Mouse (Mus musculus) ovary, postnatal 36 days (tissue): Measurements from ENCODE around the gene Mlst8.
"Not testable (repeated sequence)": the region's sequence is repeated elsewhere in the genome, so short reads cannot be mapped to it uniquely, and the experiment has no call there.

ENCODE experiments used
- DNase-seq: peaks from one replicate; pipeline ENCODE4 v3.0.0; 2022; ENCODE audit warnings: low spot score, mixed read lengths

Gene Mlst8

DNA sequence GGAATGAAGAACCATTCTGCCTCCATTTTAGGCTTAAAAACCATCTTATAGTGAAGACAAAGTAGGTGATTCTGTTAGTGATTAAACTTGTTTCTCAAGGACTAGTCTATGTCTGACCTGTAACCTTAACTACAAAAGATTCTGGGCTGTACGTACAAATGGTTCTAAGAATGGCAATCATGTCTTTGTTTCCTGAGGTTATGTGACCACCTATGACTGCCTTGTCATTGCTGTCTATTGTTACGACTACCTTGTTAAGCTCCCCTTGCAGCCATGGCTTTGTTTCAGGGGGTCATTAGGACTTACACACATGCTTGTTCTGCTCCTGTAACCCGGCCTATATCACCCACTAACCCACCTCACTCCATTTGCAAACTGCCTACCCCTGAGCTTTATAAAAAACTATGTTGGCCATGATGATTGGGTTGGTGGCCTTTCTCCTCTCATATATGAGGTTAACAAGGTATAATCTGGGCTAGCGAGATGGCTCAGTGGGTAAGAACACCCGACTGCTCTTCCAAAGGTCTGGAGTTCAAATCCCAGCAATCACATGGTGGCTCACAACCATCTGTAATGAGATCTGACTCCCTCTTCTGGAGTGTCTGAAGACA lies 10.1 kb downstream of the Mlst8 start:
- DNase-seq = no peak

DNA sequence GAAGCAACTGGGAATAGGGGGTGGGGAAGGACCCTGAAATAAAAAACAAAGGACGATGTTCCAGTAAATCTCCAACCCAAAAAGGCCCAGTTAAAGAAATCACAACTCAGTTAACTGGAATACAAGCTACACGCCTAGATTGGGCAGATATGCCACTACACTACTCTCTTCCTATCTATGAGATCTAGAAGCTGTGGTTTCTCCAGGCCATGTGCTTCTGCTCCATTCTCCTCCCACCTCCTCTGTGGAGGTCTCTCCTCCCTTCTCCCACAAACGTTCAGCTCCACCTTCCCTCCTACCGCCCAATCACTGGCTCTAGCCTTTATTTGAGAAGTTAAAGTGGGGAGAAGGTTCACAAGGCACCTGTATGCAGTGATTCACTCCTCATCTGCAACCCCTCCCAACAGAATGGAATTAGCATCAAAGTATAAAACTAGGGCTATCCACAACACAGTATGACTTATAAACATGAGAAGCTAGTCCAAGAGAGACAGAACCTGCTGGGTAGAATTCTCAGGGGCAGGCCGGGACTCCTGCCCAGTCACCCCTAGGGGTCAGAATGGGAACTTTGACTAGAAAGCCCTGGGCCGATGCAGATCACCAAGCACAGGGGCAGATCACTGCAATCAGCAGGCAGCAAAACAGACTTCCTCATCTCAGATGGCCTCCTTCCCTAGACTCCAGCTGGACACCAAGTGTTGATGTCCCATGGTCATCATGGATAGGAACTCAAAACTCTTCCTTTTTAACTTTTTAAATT lies 15.3 kb downstream of the Mlst8 start:
- DNase-seq = no peak

DNA sequence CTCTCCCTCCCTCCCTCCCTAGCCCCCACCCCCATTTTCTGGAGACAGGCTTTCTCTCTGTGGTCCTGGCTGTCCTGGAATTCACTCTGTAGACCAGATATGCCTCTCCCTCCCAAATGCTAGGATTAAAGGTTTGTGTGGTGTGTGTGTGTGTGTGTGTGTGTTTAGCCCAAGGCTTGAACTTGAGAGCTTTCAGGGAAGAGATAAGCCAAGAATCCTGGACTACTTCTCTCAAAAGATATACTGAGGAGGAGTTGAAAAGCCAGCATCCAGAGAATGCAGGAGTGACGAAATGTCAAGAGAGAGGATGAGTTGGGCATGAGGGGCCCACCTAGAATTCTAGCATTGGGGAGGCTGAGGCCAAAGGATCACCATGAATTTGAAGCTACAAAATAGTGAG lies 15.9 kb downstream of the Mlst8 start:
- no peak for DNase-seq

DNA sequence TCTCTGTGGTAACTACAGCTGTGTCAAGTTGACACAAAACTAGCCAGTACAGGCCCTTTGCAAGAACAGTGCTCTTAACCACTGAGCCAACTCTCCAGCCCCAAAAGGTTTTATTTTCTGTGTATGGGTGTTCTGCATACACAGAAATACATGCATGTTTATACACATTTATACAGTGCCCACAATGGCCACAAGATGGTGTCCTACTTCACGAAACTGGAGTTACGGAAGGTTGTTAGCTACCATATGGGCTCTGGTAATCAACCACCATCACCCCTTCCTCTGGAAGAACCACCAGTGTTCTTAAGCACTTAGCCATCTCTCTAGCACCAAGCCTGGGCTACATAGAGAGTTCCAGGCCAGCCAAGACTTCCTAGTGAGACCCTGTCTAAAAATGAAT lies 17.3 kb downstream of the Mlst8 start:
- no peak for DNase-seq

DNA sequence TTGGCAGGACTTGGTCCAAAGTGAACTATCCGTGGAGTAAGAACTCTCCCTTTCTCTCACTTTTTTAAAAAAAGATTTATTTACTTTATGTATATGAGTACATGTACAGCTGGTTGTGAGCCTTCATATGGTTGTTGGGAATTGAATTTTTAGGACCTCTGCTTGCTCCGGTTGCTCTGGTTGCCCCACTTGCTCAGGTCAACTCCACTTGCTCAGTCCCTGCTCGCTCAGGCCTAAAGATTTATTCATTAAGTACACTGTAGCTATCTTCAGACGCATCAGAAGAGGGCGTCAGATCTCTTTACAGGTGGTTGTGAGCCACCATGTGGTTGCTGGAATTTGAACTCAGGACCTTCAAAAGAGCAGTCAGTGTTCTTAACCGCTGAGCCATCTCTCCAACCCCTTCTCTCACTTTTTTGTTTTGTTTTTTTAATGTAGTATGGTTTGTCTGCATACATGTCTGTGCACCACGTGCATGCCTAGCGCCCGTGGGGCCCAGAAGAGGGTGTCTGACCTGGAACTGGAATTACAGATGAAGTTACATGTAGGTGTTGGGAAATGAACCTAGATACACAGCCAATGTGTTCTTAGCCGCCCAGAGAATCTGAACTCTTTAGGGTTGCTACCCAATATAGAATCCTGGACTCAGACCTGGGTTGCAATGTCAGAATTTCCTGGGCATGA lies 23.2 kb downstream of the Mlst8 start:
- not testable (repeated sequence) for DNase-seq

DNA sequence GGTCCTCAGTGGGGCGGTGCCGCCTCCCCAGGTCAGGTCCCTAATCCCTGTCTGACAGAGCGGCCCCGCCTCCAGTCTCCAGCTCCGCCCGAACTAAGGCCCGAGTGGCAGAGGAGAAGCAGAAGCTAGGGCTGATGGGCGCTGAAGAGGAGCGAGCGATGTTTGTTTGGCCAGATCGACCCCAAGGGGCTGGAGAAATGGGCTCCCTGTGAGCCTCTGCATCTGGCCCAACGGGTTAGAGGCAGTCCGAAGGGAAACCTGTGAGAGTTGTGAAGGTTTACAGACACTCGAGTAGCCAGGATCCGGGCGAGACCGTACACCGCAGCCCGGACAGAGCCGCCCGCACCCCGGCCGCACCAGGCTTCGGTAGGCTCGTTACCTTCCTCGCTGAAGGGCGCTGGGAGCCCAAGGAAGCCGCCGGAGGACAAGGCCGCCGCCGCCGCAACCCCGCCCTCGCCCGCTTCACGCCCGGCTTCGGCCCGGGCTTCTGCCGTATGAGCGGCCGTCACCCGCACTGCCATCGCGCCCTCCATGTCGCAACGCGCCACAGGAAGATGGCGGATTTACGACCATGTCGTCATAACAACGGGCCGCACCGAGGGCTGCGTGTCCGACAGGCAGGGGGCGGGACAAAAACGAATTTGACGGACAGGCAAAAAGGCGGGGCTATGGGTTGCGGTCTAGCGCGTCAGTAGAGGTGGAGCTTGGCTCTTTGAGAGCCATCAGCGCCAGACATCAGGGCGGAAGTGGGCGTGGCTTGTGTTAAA lies 23.9 kb downstream of the Mlst8 start:
- peak; percentile 98 for DNase-seq

DNA sequence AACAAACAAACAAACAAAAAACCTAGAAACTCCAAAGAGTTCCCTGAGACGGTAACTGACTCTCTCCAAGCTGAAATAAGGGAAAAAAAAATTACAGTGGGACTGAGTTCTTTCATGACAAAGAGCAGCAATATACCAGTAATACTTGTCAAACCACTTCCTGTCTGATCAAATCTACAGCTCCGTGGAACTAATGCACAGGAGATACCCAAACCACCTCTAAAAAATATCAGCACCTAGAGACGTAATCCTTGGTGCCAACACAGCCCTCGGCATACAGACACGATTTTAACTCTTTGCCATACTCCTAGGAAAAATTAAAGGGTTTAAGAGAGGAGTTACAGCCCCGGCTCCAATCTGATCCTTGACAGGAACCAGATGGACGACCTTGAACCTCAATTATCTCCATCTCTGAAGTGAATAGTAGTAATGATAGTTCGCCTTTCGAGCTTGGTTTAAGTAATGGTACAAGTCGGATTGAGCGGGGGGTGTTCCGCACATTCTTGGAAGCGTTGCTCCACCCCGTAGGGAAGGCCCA lies 24.6 kb downstream of the Mlst8 start:
- DNase-seq = no peak

DNA sequence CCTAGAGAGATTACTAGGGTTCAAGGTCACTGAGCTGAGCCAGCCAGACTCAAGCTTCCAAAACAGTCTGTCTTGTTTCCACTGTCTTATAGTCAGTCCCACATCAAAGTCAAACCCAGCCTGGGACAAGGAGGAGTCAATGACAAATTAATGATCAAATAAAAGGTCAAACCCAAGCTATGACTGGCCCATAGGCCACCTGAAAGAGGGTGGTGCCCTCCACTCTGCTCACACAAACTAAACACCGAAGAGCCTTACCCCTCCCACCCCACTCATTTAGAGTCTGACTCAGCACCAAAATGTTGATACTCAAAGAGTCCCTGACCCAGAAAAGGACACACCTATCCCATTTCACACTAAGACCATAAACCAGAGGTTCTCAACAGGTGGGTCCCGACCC lies 25.5 kb downstream of the Mlst8 start:
- no peak for DNase-seq

DNA sequence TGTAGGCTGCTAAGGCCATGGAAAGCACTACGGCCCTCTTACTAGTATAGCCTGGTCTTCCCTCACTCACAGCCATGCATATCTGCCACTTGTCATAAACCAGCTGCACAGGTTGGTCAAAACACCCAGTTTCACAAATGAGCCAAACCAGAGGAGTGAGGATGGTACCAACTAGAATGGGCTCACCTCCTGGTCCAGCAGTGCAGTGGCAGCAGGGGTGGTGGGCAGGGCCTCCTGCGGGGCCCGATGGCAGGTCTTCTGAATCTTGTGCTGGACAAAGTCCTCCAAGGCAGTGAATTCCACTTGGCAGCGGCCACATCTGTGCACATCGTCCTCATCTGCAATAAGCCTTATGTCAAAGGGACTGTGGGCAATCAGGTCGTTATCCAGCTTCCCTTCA lies 27.7 kb downstream of the Mlst8 start:
- no peak for DNase-seq

DNA sequence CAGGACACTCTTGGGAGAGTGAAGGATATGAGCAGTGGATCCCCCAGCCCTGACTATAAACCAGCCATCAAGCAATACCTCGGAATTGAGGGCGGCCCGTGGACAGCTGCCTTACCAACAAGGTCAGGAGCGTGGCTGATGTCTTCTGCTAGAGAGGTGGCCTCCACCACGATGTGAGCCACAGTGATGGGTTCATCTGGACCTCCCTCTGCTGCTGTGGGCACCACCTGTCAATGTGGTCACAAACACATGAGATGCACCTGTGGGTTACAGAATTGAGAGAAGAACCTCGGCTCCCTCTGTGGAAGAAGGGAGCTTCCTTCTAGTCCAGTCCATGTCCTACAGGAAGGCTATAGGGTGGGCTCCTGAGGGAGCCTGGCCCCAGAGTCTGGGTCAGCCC lies 29.4 kb downstream of the Mlst8 start:
- no peak for DNase-seq

DNA sequence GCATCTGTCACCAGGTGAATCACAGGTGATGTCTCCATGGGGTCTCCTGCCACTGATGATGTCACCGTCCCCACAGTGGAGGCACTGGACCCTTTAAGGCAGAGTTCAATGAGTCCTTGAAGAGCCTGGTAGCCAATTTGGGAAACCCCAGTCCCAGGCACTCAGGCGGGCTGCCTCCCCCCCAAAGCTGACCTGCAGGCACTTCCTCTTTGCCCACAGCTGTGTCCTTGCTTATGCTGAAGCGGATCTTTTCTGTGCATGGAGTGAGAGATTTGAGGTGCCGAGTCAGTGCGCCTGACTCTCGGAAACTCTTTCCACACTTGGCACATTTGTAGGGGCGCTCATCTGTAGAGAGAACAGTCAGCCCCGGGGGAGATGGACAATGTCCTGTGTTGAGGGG lies 32.3 kb downstream of the Mlst8 start:
- no peak for DNase-seq

DNA sequence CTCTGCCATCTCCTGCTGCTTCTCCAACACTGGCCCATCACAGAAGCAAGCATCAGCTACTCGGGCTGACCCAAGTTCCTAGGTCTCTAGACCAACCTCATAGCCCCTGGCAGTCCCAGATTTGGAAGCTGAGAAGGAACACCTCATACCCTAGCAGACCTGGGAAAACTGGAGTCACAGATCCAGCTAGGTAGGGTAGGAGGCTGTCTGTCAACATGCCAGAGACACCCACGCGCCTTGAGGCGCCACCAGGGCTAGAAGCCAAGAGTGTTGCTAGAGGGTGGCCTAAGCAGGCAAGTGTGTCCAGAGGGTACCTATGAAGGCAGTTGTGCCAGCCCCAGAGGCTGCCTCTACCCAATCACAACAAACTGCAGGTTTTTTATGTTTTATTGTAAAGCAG lies 35.5 kb downstream of the Mlst8 start:
- DNase-seq = no peak

DNA sequence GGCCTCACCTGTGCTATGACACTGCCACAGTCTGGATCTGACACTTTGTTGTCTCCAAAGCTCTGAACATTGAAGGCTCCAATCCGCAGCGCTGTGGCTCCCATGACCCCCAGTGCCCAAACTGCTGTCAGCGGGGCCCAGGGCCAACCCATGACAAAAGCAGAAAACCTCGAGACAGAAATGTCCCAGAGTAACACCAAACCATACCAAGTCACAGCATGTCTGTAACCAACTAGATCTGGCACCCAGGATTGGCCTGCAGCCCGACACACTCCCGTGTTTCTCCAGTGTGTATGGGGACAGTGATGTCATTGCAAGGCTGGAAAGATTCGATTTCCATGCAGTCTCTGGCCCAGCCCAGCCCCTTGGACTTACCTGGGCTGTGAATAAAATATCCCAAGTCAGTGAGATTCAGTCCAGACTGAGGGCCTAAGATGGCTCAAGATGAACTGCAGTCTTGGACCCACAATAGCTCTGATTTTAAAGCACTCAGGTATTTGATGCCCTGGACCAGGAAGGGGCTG lies 36.2 kb downstream of the Mlst8 start, which contains the start of gene Dnase1l2:
TSS of gene Dnase1l2 (minus strand) at position 474 of the 524 bp plus-strand sequence.
- no peak for DNase-seq

DNA sequence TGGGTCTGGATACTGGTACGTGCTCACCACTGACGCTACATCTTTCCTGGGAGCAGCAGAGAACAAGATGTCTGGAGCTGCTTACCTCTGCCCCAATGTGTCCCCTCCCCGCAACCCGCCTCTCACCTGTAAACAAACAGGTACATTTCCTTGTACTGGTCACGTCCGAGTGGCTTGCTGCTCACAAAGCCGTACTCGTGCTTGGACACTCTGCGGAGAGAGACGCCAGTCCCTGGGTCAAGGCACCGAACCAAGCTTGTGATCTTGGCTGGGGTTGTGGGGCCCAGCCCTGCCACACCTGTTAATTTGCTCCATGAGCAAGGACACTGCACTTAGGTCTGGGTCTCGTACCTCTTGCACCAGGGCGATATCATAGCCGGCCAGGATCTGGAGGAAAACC lies 36.8 kb downstream of the Mlst8 start:
- DNase-seq = no peak

DNA sequence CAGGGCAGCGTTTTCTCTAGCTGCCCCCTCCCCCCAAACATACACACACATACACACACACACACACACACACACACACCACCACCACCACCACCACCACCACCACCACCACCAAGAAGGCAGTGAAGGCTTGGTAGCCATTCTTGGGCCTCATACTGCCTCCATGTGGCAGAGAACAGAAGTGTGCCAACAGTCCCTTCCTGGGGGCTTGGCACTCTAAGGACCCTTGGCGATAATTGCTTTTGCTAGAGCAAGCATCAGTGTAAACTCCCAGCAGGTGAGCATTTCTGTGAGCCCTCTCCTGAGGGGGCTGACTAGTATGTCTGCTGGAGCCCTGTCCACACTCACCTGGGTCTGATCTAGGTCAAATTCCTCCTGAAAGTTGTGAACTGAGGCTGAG lies 37.7 kb downstream of the Mlst8 start:
- DNase-seq = no peak

DNA sequence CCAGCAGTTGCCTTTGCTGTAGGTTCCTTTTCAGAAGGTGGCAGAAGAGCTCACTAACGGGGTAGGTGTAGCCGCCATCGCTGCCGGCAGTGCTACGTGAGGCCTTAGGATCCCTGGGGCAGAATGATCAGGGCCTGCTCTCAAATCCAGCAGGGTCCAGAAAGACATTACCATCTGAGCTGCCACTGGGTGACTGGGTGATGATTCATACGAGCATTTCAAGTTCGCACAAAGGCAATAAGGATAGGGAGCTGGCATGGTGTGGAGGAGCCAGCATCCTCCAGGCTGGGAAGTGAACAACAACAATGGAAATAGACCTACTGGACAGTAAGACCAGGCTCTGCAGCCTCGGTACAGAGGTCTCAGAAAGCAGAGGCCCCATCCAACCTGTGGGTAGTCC lies 38.5 kb downstream of the Mlst8 start:
- no peak for DNase-seq

DNA sequence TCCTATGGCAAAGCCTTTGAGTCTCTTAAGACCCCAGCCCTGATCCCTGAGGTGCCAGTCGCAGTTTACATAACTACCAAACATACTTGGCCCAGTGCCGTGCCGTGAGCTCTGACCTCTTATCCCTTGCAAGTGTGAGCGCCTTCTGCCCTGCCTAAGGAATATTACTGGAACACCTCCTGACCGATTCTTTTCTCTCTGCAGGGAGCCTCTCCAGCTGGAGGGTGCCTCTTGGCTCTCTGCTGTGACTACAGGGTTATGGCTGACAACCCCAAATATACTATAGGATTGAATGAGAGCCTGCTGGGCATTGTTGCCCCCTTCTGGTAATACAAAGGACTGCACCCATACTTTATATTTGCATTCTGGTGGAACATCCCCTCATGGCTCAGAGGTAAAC lies 41.9 kb downstream of the Mlst8 start:
- no peak for DNase-seq

DNA sequence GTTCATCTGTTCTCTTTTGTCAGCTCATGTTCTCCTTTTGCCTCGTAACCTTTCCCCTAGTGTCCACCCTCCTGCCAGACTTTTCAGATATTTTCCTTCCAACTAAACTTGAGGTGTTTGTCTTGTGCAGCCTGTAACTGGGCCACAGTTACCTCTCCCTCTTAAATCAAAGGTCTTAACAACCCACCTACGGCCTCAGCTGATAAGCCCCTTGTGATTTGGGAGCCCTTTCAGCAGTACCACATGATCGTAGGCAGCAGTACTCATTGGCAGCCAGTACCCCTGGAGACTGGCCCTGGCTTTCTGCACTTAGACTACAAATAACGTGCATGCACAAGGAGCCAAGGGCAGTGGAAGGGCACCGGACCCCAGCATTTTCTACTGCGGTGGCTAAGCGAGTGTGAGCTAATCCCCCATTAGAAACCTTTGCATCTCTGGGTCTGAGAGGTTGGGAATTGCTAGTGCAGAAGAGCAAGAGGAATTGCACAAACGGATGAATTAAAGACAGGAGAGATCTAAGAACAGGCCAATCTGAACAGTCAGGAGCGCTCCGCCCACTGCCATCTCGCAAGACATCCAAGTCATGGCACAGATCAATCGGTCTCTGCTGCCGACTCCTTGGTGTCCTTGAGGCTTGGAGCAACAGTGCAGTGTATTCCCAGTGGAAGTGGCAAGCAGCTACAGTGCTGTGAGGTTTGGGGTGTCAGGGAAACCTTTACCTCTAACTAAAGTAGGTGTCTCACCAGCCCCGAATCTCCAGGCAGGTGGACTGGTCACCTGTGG lies 49.5 kb downstream of the Mlst8 start:
- no peak for DNase-seq

DNA sequence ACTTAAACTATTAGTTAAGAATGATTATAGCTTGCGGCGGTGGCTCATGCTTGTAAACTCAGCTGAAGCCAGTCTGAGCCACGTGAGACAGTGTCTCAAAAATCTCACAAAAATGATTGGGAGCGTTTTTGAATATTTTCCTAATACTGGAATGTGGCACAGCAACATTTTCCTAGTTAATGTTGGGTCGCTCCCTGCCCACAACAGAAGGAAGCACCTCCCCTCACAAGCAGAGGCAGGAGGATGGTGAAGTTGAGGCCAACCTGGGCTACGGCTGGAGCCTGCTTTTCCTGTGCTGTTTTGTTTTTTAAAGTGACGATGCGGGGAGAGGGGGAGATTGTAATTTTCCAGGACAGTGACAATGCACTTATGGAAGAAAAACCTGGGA lies 51.7 kb downstream of the Mlst8 start:
- DNase-seq = no peak

DNA sequence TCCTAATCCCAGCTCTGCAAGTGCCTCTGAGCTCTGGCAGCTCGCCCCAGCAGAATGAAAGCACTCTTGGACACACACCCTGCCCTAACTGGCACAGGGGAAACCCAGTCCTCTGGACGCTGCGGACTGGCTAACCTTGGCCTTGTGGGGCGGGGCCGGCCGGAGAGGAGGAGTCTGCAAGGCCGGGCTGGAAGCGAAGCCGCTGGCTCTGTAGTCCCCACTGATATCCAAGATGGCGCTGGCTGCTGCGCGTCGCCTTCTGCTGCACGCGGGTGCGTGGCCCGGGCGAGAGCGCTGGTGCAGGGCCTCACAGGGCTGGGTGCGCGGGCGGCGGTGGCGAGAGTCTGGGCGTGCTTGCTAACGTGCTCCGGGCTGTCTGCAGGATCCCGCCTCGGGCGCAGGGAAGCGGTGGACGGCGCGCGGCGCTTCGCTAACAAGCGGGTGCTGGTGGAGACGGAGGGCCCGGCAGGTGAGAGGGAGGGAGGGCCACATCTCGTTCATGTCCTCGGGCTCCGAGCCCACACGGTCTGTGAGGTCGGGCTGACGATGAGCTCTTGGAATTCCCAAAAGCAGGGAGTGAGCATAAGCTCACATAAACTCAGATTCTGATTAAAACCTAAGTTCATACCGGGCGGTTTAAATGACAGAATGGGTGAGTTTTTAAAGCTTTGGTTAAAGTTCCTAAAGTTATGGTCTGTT lies 52.3 kb downstream of the Mlst8 start, which contains the start of gene Eci1:
TSS of gene Eci1 (plus strand) at position 171 of the 699 bp plus-strand sequence.
- peak; percentile 97 for DNase-seq

DNA sequence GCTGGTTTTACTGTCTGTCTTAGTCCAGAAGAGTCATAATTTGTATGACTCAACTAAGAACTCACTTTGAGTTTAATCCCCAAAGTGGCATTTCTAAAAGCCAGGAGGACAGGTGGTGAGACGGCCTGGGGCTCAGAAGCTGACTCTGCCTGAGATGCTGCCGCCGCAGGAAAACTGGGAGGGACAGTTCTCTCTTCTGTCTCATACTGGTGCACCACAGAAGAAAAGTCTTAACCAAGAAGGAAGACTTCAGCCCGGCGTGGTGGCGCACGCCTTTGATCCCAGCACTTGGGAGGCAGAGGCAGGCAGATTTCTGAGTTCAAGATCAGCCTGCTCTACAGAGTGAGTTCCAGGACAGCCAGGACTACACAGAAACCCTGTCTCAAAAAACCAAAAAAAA lies 53.0 kb downstream of the Mlst8 start:
- DNase-seq = no peak
